Mouse (Mus musculus) erythroblast, embryonic 14.5 days (primary cell): Measurements from ENCODE around the gene Phlpp1.

ENCODE experiments used
- GATA1 ChIP-seq: IDR thresholded peaks from 2 replicates; pipeline ENCODE4 v1.6.1; 2012; ENCODE audit warnings: low read length, inconsistent platforms, mixed read lengths
- TAL1 ChIP-seq: IDR thresholded peaks from 3 replicates; pipeline ENCODE4 v1.6.1; 2012; ENCODE audit warnings: low read length, inconsistent platforms, mixed read lengths

GRCm38 (mm10) chr1:106362841-106363604 lies 191.5 kb downstream of the Phlpp1 start:
- TF ChIP-seq TAL1 (no peak), GATA1 (no peak)
